Mouse (Mus musculus) gastrocnemius, adult 2 months (tissue): ENCODE results near the gene Tlr12. TPM values are rescaled to one million over a fixed set of nuclear protein-coding genes. Genes with fewer than 3 reads are reported as not detected.
A peak's percentile ranks its signal among the peaks of the same experiment; 100 is the strongest.
"Not testable (repeated sequence)": the region's sequence is repeated elsewhere in the genome, so short reads cannot be mapped to it uniquely, and the experiment has no call there.

Experiments
- DNase-seq: peaks from one replicate; pipeline ENCODE4 v3.0.0; 2022
- H3K27ac ChIP-seq: fragments of 200-600 bp; 2 replicates; pipeline ENCODE4 v1.8.1; 2022; ENCODE audit warnings: mild to moderate bottlenecking
- H3K4me3 ChIP-seq: fragments of 200-600 bp; 2 replicates; pipeline ENCODE4 v1.8.1; 2022; ENCODE audit warnings: mild to moderate bottlenecking, moderate library complexity
- CTCF ChIP-seq: fragments of 200-600 bp; IDR thresholded peaks from 2 replicates; pipeline ENCODE4 v1.8.1; 2022; ENCODE audit warnings: antibody characterized with exemption, mild to moderate bottlenecking, moderate library complexity
- intact Hi-C: fragments of 180-260 bp; cut with DNase I; formaldehyde crosslinking; loops from one replicate; pipeline ENCODE4 v1.15.1; 2025
- total RNA-seq, 2 experiments: library from RNA; stranded (reverse); gene quantifications; 2 replicates each; pipeline ENCODE4 v1.2.3; 2021

Tlr12 gene
- total RNA-seq, 2 experiments from 2014 or later: not detected

GRCm38 (mm10) chr4:128645896-128646295 lies 27.5 kb upstream of the Tlr12 start:
- no peak for DNase-seq
- no peak overlapping the region for H3K4me3 ChIP-seq
- TF ChIP-seq CTCF: no peak
- intact Hi-C loops: no loop called here
- H3K27ac ChIP-seq: no peak overlapping the region

GRCm38 (mm10) chr4:128641766-128642717 lies 23.6 kb upstream of the Tlr12 start:
- no peak overlapping the region for H3K27ac ChIP-seq
- no peak for TF ChIP-seq CTCF
- intact Hi-C loops: no loop called here
- no peak for DNase-seq
- no peak overlapping the region for H3K4me3 ChIP-seq

- H3K27ac ChIP-seq: no peak overlapping the region
- no peak overlapping the region for H3K4me3 ChIP-seq
- DNase-seq: no peak
- intact Hi-C loops: no loop called here
- no peak for TF ChIP-seq CTCF
Observed at GRCm38 (mm10) chr4:128638265-128638923, 20.0 kb upstream of the Tlr12 start.

GRCm38 (mm10) chr4:128637250-128637649 lies 18.8 kb upstream of the Tlr12 start:
- Histone ChIP-seq H3K27ac (no peak overlapping the region), H3K4me3 (no peak overlapping the region)
- DNase-seq: no peak
- TF ChIP-seq CTCF: no peak
- intact Hi-C loops: no loop called here

- TF ChIP-seq CTCF: no peak
- DNase-seq: no peak
- intact Hi-C loops: no loop called here
- Histone ChIP-seq H3K4me3 (no peak overlapping the region), H3K27ac (no peak overlapping the region)
Observed at GRCm38 (mm10) chr4:128635894-128636585, 17.6 kb upstream of the Tlr12 start.

GRCm38 (mm10) chr4:128635451-128635850 lies 17.0 kb upstream of the Tlr12 start:
- DNase-seq: no peak
- no peak for TF ChIP-seq CTCF
- Histone ChIP-seq H3K27ac (no peak overlapping the region), H3K4me3 (no peak overlapping the region)
- intact Hi-C loops: no loop called here

- no peak overlapping the region for H3K4me3 ChIP-seq
- TF ChIP-seq CTCF: no peak
- H3K27ac ChIP-seq: no peak overlapping the region
- intact Hi-C loops: no loop called here
- no peak for DNase-seq
Observed at GRCm38 (mm10) chr4:128621109-128621508, 2.7 kb upstream of the Tlr12 start.

- no peak overlapping the region for H3K27ac ChIP-seq
- DNase-seq: no peak
- TF ChIP-seq CTCF: no peak
- intact Hi-C loops: no loop called here
- no peak overlapping the region for H3K4me3 ChIP-seq
Observed at GRCm38 (mm10) chr4:128620572-128620971, 2.2 kb upstream of the Tlr12 start.

- no peak for TF ChIP-seq CTCF
- Histone ChIP-seq H3K4me3 (no peak overlapping the region), H3K27ac (no peak overlapping the region)
- intact Hi-C loops: loop anchor here (10.0 kb wide), 1 partner anchor 236 kb away; no protein-coding TSS in a partner anchor
- DNase-seq: no peak
Observed at GRCm38 (mm10) chr4:128618963-128619362, 544 bp upstream of the Tlr12 start.

- DNase-seq: no peak
- TF ChIP-seq CTCF: no peak
- H3K4me3 ChIP-seq: no peak overlapping the region
- no peak overlapping the region for H3K27ac ChIP-seq
- intact Hi-C loops: loop anchor here (10.0 kb wide), 1 partner anchor 237 kb away; no protein-coding TSS in a partner anchor
Observed at GRCm38 (mm10) chr4:128617363-128618120, 877 bp downstream of the Tlr12 start.

- H3K4me3 ChIP-seq: no peak overlapping the region
- no peak overlapping the region for H3K27ac ChIP-seq
- DNase-seq: no peak
- intact Hi-C loops: loop anchor here (10.0 kb wide), 1 partner anchor 239 kb away; no protein-coding TSS in a partner anchor
- no peak for TF ChIP-seq CTCF
Observed at GRCm38 (mm10) chr4:128615761-128616160, 2.7 kb downstream of the Tlr12 start.

- H3K27ac ChIP-seq: no peak overlapping the region
- TF ChIP-seq CTCF: peak; percentile 78
- DNase-seq: no peak
- intact Hi-C loops: loop anchor here (2.0 to 10.0 kb wide), 4 partner anchors 39 to 241 kb away; partner anchors contain the start of gene Phc2
- no peak overlapping the region for H3K4me3 ChIP-seq
Observed at GRCm38 (mm10) chr4:128613326-128613725, 5.1 kb downstream of the Tlr12 start.

- intact Hi-C loops: loop anchor here (2.0 to 10.0 kb wide), 4 partner anchors 41 to 243 kb away; partner anchors contain the start of gene Phc2
- H3K27ac ChIP-seq, DNase-seq, H3K4me3 ChIP-seq: not testable (repeated sequence)
Observed at GRCm38 (mm10) chr4:128611726-128612125, 6.7 kb downstream of the Tlr12 start.
